Mouse (Mus musculus) lung, embryonic 15.5 days (tissue): ENCODE results near the gene Dspp. TPM values are rescaled to one million over a fixed set of nuclear protein-coding genes. Genes with fewer than 3 reads are reported as not detected.

Experiments used
- ATAC-seq: fragments of 200-750 bp; cut with Nextera tagmentation; 2 replicates; pipeline ENCODE4 v1.8.0; 2017; ENCODE audit warnings: moderate number of reproducible peaks, borderline replicate concordance; ENCODE audit not compliant: low FRiP score, low TSS enrichment; ENCODE audit errors: extremely low read depth
- H3K27ac ChIP-seq: fragments of 300-500 bp; sonication (generic); 2 replicates; pipeline ENCODE4 v1.5.1; 2015; ENCODE audit warnings: moderate library complexity, mild to moderate bottlenecking, inconsistent platforms
- H3K27me3 ChIP-seq: fragments of 300-500 bp; sonication (generic); 2 replicates; pipeline ENCODE4 v1.6.1; 2015; ENCODE audit warnings: inconsistent platforms
- H3K36me3 ChIP-seq: fragments of 300-500 bp; sonication (generic); 2 replicates; pipeline ENCODE4 v1.6.1; 2015; ENCODE audit warnings: inconsistent platforms
- H3K4me1 ChIP-seq: fragments of 300-500 bp; sonication (generic); 2 replicates; pipeline ENCODE4 v1.6.1; 2015; ENCODE audit warnings: inconsistent platforms
- H3K4me2 ChIP-seq: fragments of 300-500 bp; sonication (generic); 2 replicates; pipeline ENCODE4 v1.6.1; 2015; ENCODE audit warnings: inconsistent platforms, mild to moderate bottlenecking, moderate library complexity
- H3K4me3 ChIP-seq: fragments of 300-500 bp; sonication (generic); 2 replicates; pipeline ENCODE4 v1.5.1; 2015; ENCODE audit warnings: mild to moderate bottlenecking, inconsistent platforms
- H3K9ac ChIP-seq: fragments of 300-500 bp; sonication (generic); 2 replicates; pipeline ENCODE4 v1.6.1; 2015; ENCODE audit warnings: inconsistent platforms
- H3K9me3 ChIP-seq: fragments of 300-500 bp; sonication (generic); 2 replicates; pipeline ENCODE4 v1.6.1; 2016; ENCODE audit warnings: inconsistent platforms
- WGBS: fragments of 180-500 bp; shearing (Covaris S2); methylation state at CpG from one replicate; pipeline ENCODE4 v1.1.7; 2015; 5-methylcytosine and 5-hydroxymethylcytosine counted together
- polyA plus RNA-seq: library from polyadenylated mRNA; unstranded; fragments of >200 nt; fragmentation: Nextera tagmentation; extraction: Ambion mirVana; gene quantifications from 2 replicates; pipeline ENCODE4 v1.2.1, GENCODE M21; 2015

The Dspp gene
- polyA plus RNA-seq, 1 experiment from 2014 or later, result 0.04 TPM

- H3K4me1 ChIP-seq, result no peaks in the 10 kb centered on the region
- no peaks in the 10 kb centered on the region for H3K27me3 ChIP-seq
- no peak overlapping the region for H3K4me3 ChIP-seq
- ATAC-seq, result peak; percentile 81
- no peak overlapping the region for H3K9ac ChIP-seq
- no peaks in the 10 kb centered on the region for H3K36me3 ChIP-seq
- H3K4me2 ChIP-seq, result no peak overlapping the region
- H3K9me3 ChIP-seq, result no peaks in the 10 kb centered on the region
- H3K27ac ChIP-seq, result peak overlapping the region; percentile 61
- WGBS, result 49% methylated on average over 7 of the region's 7 CpGs
Measured at GRCm38 (mm10) chr5:104149349-104149748, 21.2 kb upstream of the Dspp start.

GRCm38 (mm10) chr5:104150196-104150595 is 20.3 kb upstream of the Dspp start:
- 86% methylated on average over 6 of the region's 6 CpGs for WGBS
- Histone ChIP-seq H3K36me3 (no peaks in the 10 kb centered on the region), H3K4me3 (no peak overlapping the region), H3K4me1 (no peaks in the 10 kb centered on the region), H3K27ac (no peak overlapping the region), H3K9me3 (no peaks in the 10 kb centered on the region), H3K27me3 (no peaks in the 10 kb centered on the region), H3K4me2 (no peak overlapping the region), H3K9ac (no peak overlapping the region)
- ATAC-seq, result no peak

GRCm38 (mm10) chr5:104157701-104158100 is 12.8 kb upstream of the Dspp start:
- Histone ChIP-seq H3K27me3 (no peaks in the 10 kb centered on the region), H3K9me3 (no peaks in the 10 kb centered on the region), H3K36me3 (no peaks in the 10 kb centered on the region), H3K27ac (no peak overlapping the region), H3K4me3 (no peak overlapping the region), H3K4me2 (no peak overlapping the region), H3K4me1 (peaks cover 12% of the 10 kb centered on the region; the same call in 1 of the 2 replicates), H3K9ac (no peak overlapping the region)
- no peak for ATAC-seq
- 88% methylated on average over 7 of the region's 7 CpGs for WGBS

- no peak for ATAC-seq
- H3K4me1 ChIP-seq, result peaks cover 12% of the 10 kb centered on the region; the same call in 1 of the 2 replicates
- H3K27ac ChIP-seq, result no peak overlapping the region
- H3K4me3 ChIP-seq, result no peak overlapping the region
- no peaks in the 10 kb centered on the region for H3K9me3 ChIP-seq
- H3K36me3 ChIP-seq, result no peaks in the 10 kb centered on the region
- no peak overlapping the region for H3K4me2 ChIP-seq
- no peak overlapping the region for H3K9ac ChIP-seq
- WGBS, result 71% methylated on average over 7 of the region's 7 CpGs
- no peaks in the 10 kb centered on the region for H3K27me3 ChIP-seq
Measured at GRCm38 (mm10) chr5:104158332-104159052, 12.0 kb upstream of the Dspp start.

- Histone ChIP-seq H3K9ac (no peak overlapping the region), H3K36me3 (no peaks in the 10 kb centered on the region), H3K4me2 (no peak overlapping the region), H3K4me1 (peaks cover 12% of the 10 kb centered on the region; the same call in 1 of the 2 replicates), H3K4me3 (no peak overlapping the region), H3K27me3 (no peaks in the 10 kb centered on the region), H3K9me3 (no peaks in the 10 kb centered on the region), H3K27ac (peak overlapping the region; percentile 39; the same call in 1 of the 2 replicates)
- 57% methylated on average over 3 of the region's 3 CpGs for WGBS
- no peak for ATAC-seq
Measured at GRCm38 (mm10) chr5:104160581-104160980, 9.9 kb upstream of the Dspp start.

- WGBS, result 36% methylated on average over 1 of the region's 1 CpGs
- H3K27me3 ChIP-seq, result no peaks in the 10 kb centered on the region
- H3K4me3 ChIP-seq, result no peak overlapping the region
- peak; percentile 89; the same call in 1 of the 2 replicates for ATAC-seq
- H3K4me2 ChIP-seq, result no peak overlapping the region
- H3K9me3 ChIP-seq, result no peaks in the 10 kb centered on the region
- peaks cover 12% of the 10 kb centered on the region; the same call in 1 of the 2 replicates for H3K4me1 ChIP-seq
- H3K9ac ChIP-seq, result no peak overlapping the region
- H3K27ac ChIP-seq, result no peak overlapping the region
- no peaks in the 10 kb centered on the region for H3K36me3 ChIP-seq
Measured at GRCm38 (mm10) chr5:104161390-104161789, 9.1 kb upstream of the Dspp start.

GRCm38 (mm10) chr5:104163536-104163935 is 7.0 kb upstream of the Dspp start:
- Histone ChIP-seq H3K4me3 (no peak overlapping the region), H3K9ac (no peak overlapping the region), H3K4me2 (no peak overlapping the region), H3K27me3 (no peaks in the 10 kb centered on the region), H3K27ac (no peak overlapping the region), H3K4me1 (peaks cover 9% of the 10 kb centered on the region; the same call in 1 of the 2 replicates), H3K36me3 (no peaks in the 10 kb centered on the region), H3K9me3 (no peaks in the 10 kb centered on the region)
- no peak for ATAC-seq
- 78% methylated on average over 4 of the region's 4 CpGs for WGBS

- no peaks in the 10 kb centered on the region for H3K27me3 ChIP-seq
- no peak overlapping the region for H3K9ac ChIP-seq
- no peak overlapping the region for H3K4me2 ChIP-seq
- no peak overlapping the region for H3K27ac ChIP-seq
- ATAC-seq, result no peak
- H3K4me3 ChIP-seq, result no peak overlapping the region
- no peaks in the 10 kb centered on the region for H3K9me3 ChIP-seq
- H3K4me1 ChIP-seq, result no peaks in the 10 kb centered on the region
- no peaks in the 10 kb centered on the region for H3K36me3 ChIP-seq
- 69% methylated on average over 6 of the region's 6 CpGs for WGBS
Measured at GRCm38 (mm10) chr5:104173094-104173493, 2.6 kb downstream of the Dspp start.

GRCm38 (mm10) chr5:104183743-104184142 is 13.2 kb downstream of the Dspp start:
- WGBS, result 73% methylated on average over 1 of the region's 1 CpGs
- H3K4me2 ChIP-seq, result no peak overlapping the region
- no peak overlapping the region for H3K27ac ChIP-seq
- H3K9ac ChIP-seq, result no peak overlapping the region
- H3K36me3 ChIP-seq, result no peaks in the 10 kb centered on the region
- no peaks in the 10 kb centered on the region for H3K27me3 ChIP-seq
- H3K4me3 ChIP-seq, result no peak overlapping the region
- no peak for ATAC-seq
- H3K9me3 ChIP-seq, result no peaks in the 10 kb centered on the region
- H3K4me1 ChIP-seq, result no peaks in the 10 kb centered on the region

GRCm38 (mm10) chr5:104187281-104187680 is 16.8 kb downstream of the Dspp start:
- Histone ChIP-seq H3K27ac (no peak overlapping the region), H3K4me1 (no peaks in the 10 kb centered on the region), H3K4me3 (no peak overlapping the region), H3K9me3 (no peaks in the 10 kb centered on the region), H3K36me3 (no peaks in the 10 kb centered on the region), H3K27me3 (no peaks in the 10 kb centered on the region), H3K4me2 (no peak overlapping the region), H3K9ac (no peak overlapping the region)
- ATAC-seq, result no peak
- 71% methylated on average over 3 of the region's 3 CpGs for WGBS

GRCm38 (mm10) chr5:104195086-104195485 is 24.6 kb downstream of the Dspp start:
- WGBS, result 86% methylated on average over 1 of the region's 1 CpGs
- Histone ChIP-seq H3K9me3 (no peaks in the 10 kb centered on the region), H3K27ac (no peak overlapping the region), H3K36me3 (no peaks in the 10 kb centered on the region), H3K4me1 (no peaks in the 10 kb centered on the region), H3K4me2 (no peak overlapping the region), H3K9ac (no peak overlapping the region), H3K4me3 (no peak overlapping the region), H3K27me3 (no peaks in the 10 kb centered on the region)
- no peak for ATAC-seq

GRCm38 (mm10) chr5:104201153-104201950 is 30.8 kb downstream of the Dspp start:
- Histone ChIP-seq H3K27me3 (no peaks in the 10 kb centered on the region), H3K36me3 (no peaks in the 10 kb centered on the region), H3K4me1 (0 out of 2 replicates have a peak, but pooled peaks cover 3% of the 10 kb centered on the region), H3K4me2 (no peak overlapping the region), H3K4me3 (no peak overlapping the region), H3K27ac (no peak overlapping the region), H3K9ac (no peak overlapping the region), H3K9me3 (no peaks in the 10 kb centered on the region)
- ATAC-seq, result no peak
- 80% methylated on average over 12 of the region's 12 CpGs for WGBS
